Mouse (Mus musculus): ENCODE results near the gene Guca2b. TPM values are rescaled to one million over a fixed set of nuclear protein-coding genes. Genes with fewer than 3 reads are reported as not detected.

Guca2b gene
- polyA plus RNA-seq, 1 experiment: not detected

DNA sequence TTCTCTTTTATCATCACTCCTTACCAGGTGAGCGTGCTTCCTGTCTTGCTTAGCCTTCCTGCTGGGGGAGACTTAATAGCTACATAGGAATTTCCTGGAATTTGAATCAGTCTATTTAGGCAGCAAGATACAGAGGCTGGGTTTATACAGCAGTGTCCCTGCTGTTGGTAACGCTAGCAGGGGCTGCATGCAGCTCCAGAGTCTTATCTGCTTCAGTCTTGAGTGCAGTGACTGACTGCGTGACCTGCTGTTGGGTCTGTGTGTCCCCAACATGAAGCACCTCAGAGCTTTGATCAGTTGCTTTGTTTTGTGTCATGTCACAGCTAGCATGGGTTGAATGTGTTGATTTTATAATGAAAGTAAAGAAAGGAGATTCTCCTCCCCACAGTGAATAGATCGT lies 31.4 kb downstream of the Guca2b start:
- TF ChIP-seq POLR2A (IDR thresholded peaks at IDR 0.05; ENCODE audit: insufficient read depth, low read depth, low read length) (no peak), CTCF (IDR thresholded peaks at IDR 0.05; ENCODE audit: insufficient read depth, low read depth, low read length) (no peak)
- no peak overlapping the region for H3K4me3 ChIP-seq (ENCODE audit: insufficient read depth, low read depth, low read length)
- WGBS: 57% methylated on average over 4 of the region's 4 CpGs
- H3K27ac ChIP-seq (ENCODE audit: insufficient read depth, low read depth, low read length): no peak overlapping the region
- H3K4me1 ChIP-seq (ENCODE audit: control insufficient read depth, insufficient read depth, low read length): peaks cover 8% of the 10 kb centered on the region

DNA sequence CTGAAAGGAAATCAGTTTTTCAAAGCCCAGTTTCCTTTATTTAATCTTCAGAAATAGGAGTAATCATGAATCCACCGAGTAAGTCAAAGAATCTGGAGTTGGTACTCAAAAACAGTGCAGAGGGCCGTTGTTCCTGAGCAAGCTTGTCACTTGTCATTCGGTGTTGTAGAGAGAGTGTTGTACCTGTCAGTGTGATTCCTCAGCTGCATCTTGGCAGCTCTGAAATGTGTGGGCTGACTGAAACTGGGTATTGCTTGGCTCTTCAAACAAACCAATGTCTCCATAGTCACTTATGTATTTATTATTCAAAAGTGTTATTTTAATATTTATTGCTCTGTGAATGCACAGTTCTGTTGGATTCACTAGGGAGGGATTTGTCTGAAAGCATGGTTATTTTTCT lies 31.9 kb downstream of the Guca2b start:
- Histone ChIP-seq H3K27ac (ENCODE audit: insufficient read depth, low read depth, low read length) (no peak overlapping the region), H3K4me3 (ENCODE audit: insufficient read depth, low read depth, low read length) (no peak overlapping the region), H3K4me1 (ENCODE audit: control insufficient read depth, insufficient read depth, low read length) (peaks cover 8% of the 10 kb centered on the region)
- TF ChIP-seq POLR2A (IDR thresholded peaks at IDR 0.05; ENCODE audit: insufficient read depth, low read depth, low read length) (no peak), CTCF (IDR thresholded peaks at IDR 0.05; ENCODE audit: insufficient read depth, low read depth, low read length) (no peak)
- 63% methylated on average over 3 of the region's 3 CpGs for WGBS

DNA sequence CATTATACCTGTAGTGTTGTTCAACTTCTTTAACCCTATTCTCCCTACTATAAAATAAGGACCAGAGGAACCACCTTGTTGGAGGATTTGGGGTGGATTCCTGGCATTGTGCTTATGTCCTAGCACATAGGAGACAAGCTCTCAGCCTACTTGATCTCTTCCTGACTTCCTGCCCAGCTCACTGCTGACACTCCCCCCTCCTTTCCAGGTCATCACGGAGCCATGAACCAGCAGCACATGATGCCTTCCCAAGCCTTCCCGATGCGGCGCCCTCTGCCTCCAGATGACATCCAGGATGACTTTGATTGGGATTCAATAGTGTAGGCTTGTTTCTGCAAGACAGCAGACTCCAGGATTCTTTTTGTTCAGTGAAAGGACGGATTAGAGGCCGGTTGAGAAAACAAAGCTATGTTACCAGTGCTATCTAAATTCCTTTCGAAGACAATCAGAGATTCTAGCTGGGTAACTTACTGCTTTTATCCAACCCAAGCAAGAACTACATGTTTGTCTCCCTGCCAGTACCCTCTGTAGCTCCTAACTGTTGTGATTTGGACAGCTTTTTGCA lies 32.6 kb downstream of the Guca2b start:
- TF ChIP-seq CTCF (IDR thresholded peaks at IDR 0.05; ENCODE audit: insufficient read depth, low read depth, low read length): no peak
- no peak for TF ChIP-seq POLR2A (IDR thresholded peaks at IDR 0.05; ENCODE audit: insufficient read depth, low read depth, low read length)
- peaks cover 6% of the 10 kb centered on the region for H3K4me1 ChIP-seq (ENCODE audit: control insufficient read depth, insufficient read depth, low read length)
- WGBS: 48% methylated on average over 7 of the region's 7 CpGs
- no peak overlapping the region for H3K4me3 ChIP-seq (ENCODE audit: insufficient read depth, low read depth, low read length)
- H3K27ac ChIP-seq (ENCODE audit: insufficient read depth, low read depth, low read length): no peak overlapping the region

DNA sequence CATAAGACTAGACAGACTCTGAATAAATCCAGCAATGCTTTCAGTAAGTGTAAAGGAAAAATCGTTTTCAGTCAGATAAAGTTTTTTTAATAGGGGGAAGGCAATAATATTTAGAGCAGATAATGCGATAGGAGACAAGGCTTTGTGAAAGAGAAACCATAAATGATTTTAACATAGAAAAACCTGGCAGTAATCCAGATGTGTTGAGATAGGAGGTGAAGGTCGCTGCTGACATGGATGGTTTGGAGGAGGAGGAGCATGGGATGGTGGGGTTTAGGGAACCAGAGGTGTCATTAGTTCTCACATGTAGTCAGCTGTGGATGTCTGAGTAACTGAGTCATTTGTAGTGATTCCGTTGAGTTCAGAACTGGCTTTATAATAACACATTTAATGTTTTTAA lies 44.0 kb downstream of the Guca2b start:
- Histone ChIP-seq H3K27ac (ENCODE audit: insufficient read depth, low read depth, low read length) (no peak overlapping the region), H3K4me3 (ENCODE audit: insufficient read depth, low read depth, low read length) (no peak overlapping the region), H3K4me1 (ENCODE audit: control insufficient read depth, insufficient read depth, low read length) (no peaks in the 10 kb centered on the region)
- WGBS: 34% methylated on average over 4 of the region's 4 CpGs
- TF ChIP-seq CTCF (IDR thresholded peaks at IDR 0.05; ENCODE audit: insufficient read depth, low read depth, low read length): no peak
- no peak for TF ChIP-seq POLR2A (IDR thresholded peaks at IDR 0.05; ENCODE audit: insufficient read depth, low read depth, low read length)

DNA sequence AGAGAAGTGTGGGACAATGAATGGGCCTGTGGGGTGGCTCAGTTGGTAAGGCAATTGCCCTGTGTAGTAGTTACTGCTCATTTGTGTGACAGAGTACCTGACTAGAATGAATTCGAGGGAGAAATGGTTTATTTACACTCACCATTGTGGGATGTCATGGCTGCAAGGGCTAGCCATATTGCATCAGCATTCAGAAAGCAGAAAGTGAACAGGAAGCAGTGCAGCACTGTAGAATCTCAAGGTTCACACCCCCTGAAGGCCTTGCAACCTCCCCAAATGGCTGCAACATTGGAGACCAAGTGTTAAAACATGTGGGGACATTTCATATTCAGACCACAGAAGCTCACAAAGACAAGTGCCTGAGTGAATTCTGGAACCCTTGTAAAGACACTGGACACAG lies 44.7 kb downstream of the Guca2b start:
- TF ChIP-seq POLR2A (IDR thresholded peaks at IDR 0.05; ENCODE audit: insufficient read depth, low read depth, low read length) (no peak), CTCF (IDR thresholded peaks at IDR 0.05; ENCODE audit: insufficient read depth, low read depth, low read length) (no peak)
- H3K27ac ChIP-seq (ENCODE audit: insufficient read depth, low read depth, low read length): no peak overlapping the region
- H3K4me1 ChIP-seq (ENCODE audit: control insufficient read depth, insufficient read depth, low read length): no peaks in the 10 kb centered on the region
- no peak overlapping the region for H3K4me3 ChIP-seq (ENCODE audit: insufficient read depth, low read depth, low read length)
- 17% methylated on average over 1 of the region's 1 CpGs for WGBS

DNA sequence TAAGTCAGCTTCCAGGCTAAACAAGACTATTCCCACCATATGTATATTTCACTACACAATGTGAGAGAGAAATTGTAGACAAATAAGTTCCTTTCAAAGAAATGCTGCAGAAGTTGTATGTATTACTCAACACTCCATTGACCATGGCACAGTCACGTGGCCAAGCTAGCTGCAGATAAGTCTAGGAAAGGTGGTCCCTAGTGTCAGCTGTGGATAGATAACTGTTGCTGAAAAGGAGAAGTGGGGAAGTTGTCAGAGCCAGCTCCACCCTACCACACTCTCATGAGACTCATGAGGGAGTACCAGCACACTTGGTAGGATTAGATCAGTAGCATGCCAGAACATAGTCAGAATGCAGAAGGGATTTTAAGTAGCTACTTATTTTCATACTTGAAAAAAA lies 49.3 kb downstream of the Guca2b start:
- TF ChIP-seq CTCF (IDR thresholded peaks at IDR 0.05; ENCODE audit: insufficient read depth, low read depth, low read length) (no peak), POLR2A (IDR thresholded peaks at IDR 0.05; ENCODE audit: insufficient read depth, low read depth, low read length) (no peak)
- WGBS: 95% methylated on average over 1 of the region's 1 CpGs
- no peak overlapping the region for H3K27ac ChIP-seq (ENCODE audit: insufficient read depth, low read depth, low read length)

More for the DNA sequence above, 49.3 kb downstream of the Guca2b start:
- no peaks in the 10 kb centered on the region for H3K4me1 ChIP-seq (ENCODE audit: control insufficient read depth, insufficient read depth, low read length)
- H3K4me3 ChIP-seq (ENCODE audit: insufficient read depth, low read depth, low read length): no peak overlapping the region

Other genes starting within 250 kb of the Guca2b start
- gene Ccdc30, start 243.4 kb downstream of the Guca2b start, polyA plus RNA-seq (2012; ENCODE audit: insufficient read depth, insufficient read length, low replicate concordance, missing spikeins): not detected in 2 replicates
- not detected in 2 replicates for gene Ppcs, start 236.5 kb downstream of the Guca2b start, polyA plus RNA-seq (2012; ENCODE audit: insufficient read depth, insufficient read length, low replicate concordance, missing spikeins)
- not detected in 2 replicates for gene Zmynd12, start 236.1 kb downstream of the Guca2b start, polyA plus RNA-seq (2012; ENCODE audit: insufficient read depth, insufficient read length, low replicate concordance, missing spikeins)
- not detected in 2 replicates for gene Rimkla, start 166.3 kb downstream of the Guca2b start, polyA plus RNA-seq (2012; ENCODE audit: insufficient read depth, insufficient read length, low replicate concordance, missing spikeins)
- 98.3 TPM in 1 of 2 replicates, not detected in the other for gene Foxj3, start 122.0 kb downstream of the Guca2b start, polyA plus RNA-seq (2012; ENCODE audit: insufficient read depth, insufficient read length, low replicate concordance, missing spikeins)
- gene Frg2f1, start 119.4 kb downstream of the Guca2b start, polyA plus RNA-seq (2012; ENCODE audit: insufficient read depth, insufficient read length, low replicate concordance, missing spikeins): not detected in 2 replicates
- gene Guca2a, start 21.2 kb downstream of the Guca2b start, polyA plus RNA-seq (2012; ENCODE audit: insufficient read depth, insufficient read length, low replicate concordance, missing spikeins): not detected in 2 replicates
- gene Hivep3, start 74.8 kb upstream of the Guca2b start, polyA plus RNA-seq (2012; ENCODE audit: insufficient read depth, insufficient read length, low replicate concordance, missing spikeins): 55.7 TPM in 1 of 2 replicates, not detected in the other

Data from olfactory bulb, adult 2 months (tissue).